Mouse (Mus musculus) left cerebral cortex, postnatal 36 days (tissue): ENCODE data around the gene Mrpl37. TPM values are rescaled to one million over a fixed set of nuclear protein-coding genes. Genes with fewer than 3 reads are reported as not detected.

Experiments
- total RNA-seq, 2 experiments: library from RNA; stranded (reverse); gene quantifications; 2 replicates each; pipeline ENCODE4 v1.2.3; 2021

The Mrpl37 gene
- total RNA-seq, 2 experiments from 2014 or later: 56.1 to 58.9 TPM

Other genes starting within 250 kb of the Mrpl37 start
- 100 to 1,000 TPM; 160 to 182 TPM for gene Ssbp3, start 156.2 kb downstream of the Mrpl37 start, total RNA-seq
- 1 to 10 TPM; 4.7 to 7.4 TPM for gene Cyb5rl, start 120 bp upstream of the Mrpl37 start, total RNA-seq
- gene Cdcp2, start 30.0 kb upstream of the Mrpl37 start, total RNA-seq: not detected
- gene Tmem59, start 111.5 kb upstream of the Mrpl37 start, total RNA-seq: 100 to 1,000 TPM; 192 to 236 TPM
- 10 to 100 TPM; 15.0 to 20.8 TPM for gene Tceanc2, start 112.2 kb upstream of the Mrpl37 start, total RNA-seq
- not detected for gene Ldlrad1, start 142.3 kb upstream of the Mrpl37 start, total RNA-seq
- gene Lrrc42, start 186.7 kb upstream of the Mrpl37 start, total RNA-seq: 10 to 100 TPM; 28.0 to 35.0 TPM
- 10 to 100 TPM; 15.6 to 16.5 TPM for gene Hspb11, start 186.7 kb upstream of the Mrpl37 start, total RNA-seq
- not detected for gene Dio1, start 240.3 kb upstream of the Mrpl37 start, total RNA-seq
- 10 to 100 TPM; 41.7 to 45.8 TPM for gene Yipf1, start 247.5 kb upstream of the Mrpl37 start, total RNA-seq